Mouse (Mus musculus): ENCODE data around the gene Inpp5k.

DNA sequence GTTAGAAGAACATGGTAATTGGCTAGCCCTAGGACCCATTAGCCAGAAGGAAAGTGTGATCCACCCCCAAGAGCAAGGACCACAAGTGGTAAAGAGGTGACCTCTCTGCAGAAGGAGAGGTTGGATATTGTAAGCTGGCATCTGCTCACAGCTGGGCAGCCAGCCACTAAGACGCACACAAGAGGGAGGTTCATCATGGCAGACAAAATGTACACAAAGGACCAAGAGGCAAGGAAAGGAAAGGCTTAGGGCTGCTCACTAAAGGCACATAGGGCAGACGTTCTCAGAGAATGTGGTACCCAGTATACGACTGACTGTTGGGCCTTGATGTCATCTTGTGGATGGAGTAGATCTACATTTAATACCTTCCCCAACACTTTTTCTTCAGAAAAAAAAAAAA, 44.1 kb downstream of the Inpp5k start:
- TF ChIP-seq CTCF (IDR thresholded peaks at IDR 0.05; ENCODE audit: extremely low read depth, insufficient read depth, low read length) (no peak), POLR2A (IDR thresholded peaks at IDR 0.05; ENCODE audit: extremely low read depth, insufficient read depth, low read length) (no peak)

Data from cortical plate, adult 2 months (tissue).